Mouse (Mus musculus): ENCODE results near the gene Hist1h2ab.

GRCm38 (mm10) chr13:23749563-23750121, 1.3 kb upstream of the Hist1h2ab start:
- TF ChIP-seq POLR2A (IDR thresholded peaks at IDR 0.05; ENCODE audit: low read depth, low read length), result no peak
- TF ChIP-seq CTCF (IDR thresholded peaks at IDR 0.05; ENCODE audit: extremely low read depth, insufficient read depth, insufficient read length, insufficient replicate concordance), result no peak
